Mouse (Mus musculus) stomach, postnatal 0 days (tissue): ENCODE measurements at regions not wholly inside any gene's neighbourhood (a gene's known extent, or its start where the extent isn't known, plus 50 kb on each side); places are given as distances from the start of the nearest gene placed in this dataset.

Experiments
- ATAC-seq: fragments of 200-750 bp; cut with Nextera tagmentation; 2 replicates; pipeline ENCODE4 v1.8.0; 2017; ENCODE audit not compliant: low FRiP score, low TSS enrichment
- DNase-seq: peaks from one replicate; pipeline ENCODE4 v3.0.0-alpha.2; 2016; ENCODE audit warnings: low spot score
- H3K27ac ChIP-seq: fragments of 300-500 bp; sonication (generic); replicated peaks from 2 replicates; pipeline ENCODE4 v1.5.1; 2014; ENCODE audit warnings: mild to moderate bottlenecking, control low read depth
- H3K27me3 ChIP-seq: fragments of 300-500 bp; sonication (generic); 2 replicates; pipeline ENCODE4 v1.6.1; 2014; ENCODE audit warnings: low read length; ENCODE audit not compliant: control insufficient read depth, insufficient read depth
- H3K36me3 ChIP-seq: fragments of 300-500 bp; sonication (generic); 2 replicates; pipeline ENCODE4 v1.6.1; 2014; ENCODE audit warnings: low read length, mixed read lengths; ENCODE audit not compliant: control insufficient read depth, insufficient read depth
- H3K4me1 ChIP-seq: fragments of 300-500 bp; sonication (generic); replicated peaks from 2 replicates; pipeline ENCODE4 v1.6.1; 2014; ENCODE audit warnings: antibody characterized with exemption; ENCODE audit not compliant: control insufficient read depth, insufficient read depth
- H3K4me2 ChIP-seq: fragments of 300-500 bp; sonication (generic); replicated peaks from 2 replicates; pipeline ENCODE4 v1.6.1; 2014; ENCODE audit warnings: low read depth, mild to moderate bottlenecking, control low read depth, moderate library complexity
- H3K4me3 ChIP-seq: fragments of 300-500 bp; sonication (generic); 2 replicates; pipeline ENCODE4 v1.5.1; 2014; ENCODE audit warnings: low read depth, low read length, control low read depth
- H3K9ac ChIP-seq: fragments of 300-500 bp; sonication (generic); 2 replicates; pipeline ENCODE4 v1.6.1; 2014; ENCODE audit warnings: mild to moderate bottlenecking, low read length, control low read depth, mixed read lengths
- H3K9me3 ChIP-seq: fragments of 300-500 bp; sonication (generic); 2 replicates; pipeline ENCODE4 v1.6.1; 2016; ENCODE audit warnings: low read length; ENCODE audit not compliant: control insufficient read depth
- CTCF ChIP-seq: IDR thresholded peaks from 2 replicates; pipeline ENCODE4 v1.5.1; 2016; ENCODE audit warnings: antibody characterized with exemption, low read depth, mild to moderate bottlenecking, moderate library complexity
- EP300 ChIP-seq: optimal IDR thresholded peaks from 2 replicates; pipeline ENCODE3; 2016; ENCODE audit warnings: antibody characterized with exemption
- WGBS: fragments of 180-500 bp; shearing (Covaris S2); extraction: QIAGEN DNeasy Blood & Tissue Kit; methylation state at CpG from one replicate; pipeline ENCODE4 v1.1.7; 2014; 5-methylcytosine and 5-hydroxymethylcytosine counted together

- peak overlapping the region; percentile 33 for H3K4me2 ChIP-seq
- WGBS, result 64% methylated on average over 3 of the region's 3 CpGs
Measured at GRCm38 (mm10) chr16:93078909-93079308, 253.0 kb upstream of the Runx1 start.

GRCm38 (mm10) chr16:93075488-93075887 is 249.5 kb upstream of the Runx1 start:
- TF ChIP-seq CTCF, result no peak
- no peak for TF ChIP-seq EP300
- Histone ChIP-seq H3K9ac (no peak overlapping the region), H3K9me3 (no peaks in the 10 kb centered on the region), H3K4me3 (no peak overlapping the region), H3K27me3 (no peaks in the 10 kb centered on the region), H3K27ac (no peak overlapping the region), H3K4me1 (no peaks in the 10 kb centered on the region), H3K4me2 (no peak overlapping the region), H3K36me3 (no peaks in the 10 kb centered on the region)
- ATAC-seq, result no peak
- DNase-seq, result no peak
- 86% methylated on average over 11 of the region's 11 CpGs for WGBS

More at GRCm38 (mm10) chr16:93078909-93079308, 253.0 kb upstream of the Runx1 start:
- H3K27me3 ChIP-seq, result no peaks in the 10 kb centered on the region
- TF ChIP-seq CTCF, result no peak
- no peak for TF ChIP-seq EP300
- no peak for ATAC-seq
- DNase-seq, result no peak
- no peaks in the 10 kb centered on the region for H3K36me3 ChIP-seq
- H3K9me3 ChIP-seq, result no peaks in the 10 kb centered on the region
- H3K4me1 ChIP-seq, result no peaks in the 10 kb centered on the region
- no peak overlapping the region for H3K27ac ChIP-seq
- no peak overlapping the region for H3K9ac ChIP-seq
- H3K4me3 ChIP-seq, result no peak overlapping the region

- 26% methylated on average over 6 of the region's 6 CpGs for WGBS
- Histone ChIP-seq H3K9ac (no peak overlapping the region; the same call in 1 of the 2 replicates), H3K27me3 (no peaks in the 10 kb centered on the region), H3K4me3 (no peak overlapping the region), H3K4me2 (no peak overlapping the region), H3K9me3 (no peaks in the 10 kb centered on the region), H3K4me1 (no peaks in the 10 kb centered on the region), H3K27ac (peak overlapping the region; percentile 78), H3K36me3 (no peaks in the 10 kb centered on the region)
- TF ChIP-seq CTCF (peak; percentile 39), EP300 (no peak)
- peak; percentile 70; the same call in 1 of the 2 replicates for ATAC-seq
- DNase-seq, result no peak
Measured at GRCm38 (mm10) chr16:93072156-93072555, 246.2 kb upstream of the Runx1 start.

- ATAC-seq, result peak; percentile 57; the same call in 1 of the 2 replicates
- Histone ChIP-seq H3K4me2 (no peak overlapping the region), H3K27me3 (no peaks in the 10 kb centered on the region), H3K27ac (peak overlapping the region; percentile 78), H3K4me3 (no peak overlapping the region), H3K9me3 (no peaks in the 10 kb centered on the region), H3K4me1 (no peaks in the 10 kb centered on the region), H3K36me3 (no peaks in the 10 kb centered on the region), H3K9ac (no peak overlapping the region)
- TF ChIP-seq CTCF (no peak), EP300 (no peak)
- peak; percentile 24 for DNase-seq
- 25% methylated on average over 6 of the region's 6 CpGs for WGBS
Measured at GRCm38 (mm10) chr16:93071726-93072125, 245.8 kb upstream of the Runx1 start.

GRCm38 (mm10) chr16:93066821-93067220 is 240.9 kb upstream of the Runx1 start:
- Histone ChIP-seq H3K36me3 (no peaks in the 10 kb centered on the region), H3K4me2 (no peak overlapping the region), H3K27ac (no peak overlapping the region), H3K9ac (no peak overlapping the region), H3K4me1 (no peaks in the 10 kb centered on the region), H3K9me3 (no peaks in the 10 kb centered on the region), H3K4me3 (no peak overlapping the region), H3K27me3 (no peaks in the 10 kb centered on the region)
- 86% methylated on average over 2 of the region's 2 CpGs for WGBS
- ATAC-seq, result no peak
- TF ChIP-seq EP300 (no peak), CTCF (no peak)
- DNase-seq, result no peak

- 53% methylated on average over 4 of the region's 4 CpGs for WGBS
- no peak for ATAC-seq
Measured at GRCm38 (mm10) chr16:93061475-93062179, 235.7 kb upstream of the Runx1 start.

More at GRCm38 (mm10) chr16:93061475-93062179, 235.7 kb upstream of the Runx1 start:
- no peaks in the 10 kb centered on the region for H3K36me3 ChIP-seq
- TF ChIP-seq CTCF, result no peak
- TF ChIP-seq EP300, result no peak
- no peaks in the 10 kb centered on the region for H3K4me1 ChIP-seq
- H3K4me2 ChIP-seq, result no peak overlapping the region
- H3K9ac ChIP-seq, result no peak overlapping the region
- no peak overlapping the region for H3K27ac ChIP-seq
- no peaks in the 10 kb centered on the region for H3K9me3 ChIP-seq
- no peaks in the 10 kb centered on the region for H3K27me3 ChIP-seq
- no peak for DNase-seq
- H3K4me3 ChIP-seq, result no peak overlapping the region
